Comparison of ENCODE assay signal across 14 mouse cellular contexts in the genomic region with DNA sequence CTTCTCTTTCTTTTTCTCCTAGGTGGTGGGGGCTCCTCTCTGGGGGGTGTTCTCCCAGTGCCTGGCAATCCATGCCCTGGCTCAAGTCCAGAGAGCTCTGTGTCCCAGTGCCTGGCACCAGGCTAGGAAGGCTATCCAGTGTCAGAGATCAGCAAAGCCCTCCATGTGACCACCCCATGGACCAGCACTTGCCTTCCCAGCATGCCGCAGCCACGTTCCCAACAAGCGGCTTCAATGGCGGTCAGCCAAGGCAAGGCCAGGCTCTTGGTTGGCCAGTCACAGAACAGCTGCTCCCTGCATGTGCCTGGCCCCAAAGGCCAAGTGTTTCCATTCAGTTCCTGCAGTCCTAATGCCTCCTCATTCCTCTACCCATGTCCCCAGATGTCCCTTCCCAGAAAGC. TPM values are rescaled to one million over a fixed set of nuclear protein-coding genes. Genes with fewer than 3 reads are reported as not detected.
DNase-seq lines count a peak whose midpoint lies in the region; ATAC-seq and TF ChIP-seq lines count a peak whose summit lies in the region.
"Had no signal": no experiment of that assay in that cellular context is flagged by ENCODE, and none has a peak within 500 bp of the region (broad histone marks: within the 10 kb centered on the region; RNA-seq: fewer than 3 reads in every experiment).

No protein-coding gene starts in this region.

- H3K9ac ChIP-seq in forebrain, postnatal 0 days, result no peak overlapping the region
- H3K9ac ChIP-seq: heart, embryonic 13.5 days; lung, embryonic 15.5 days; midbrain, embryonic 13.5 days had no signal

- no peak for ATAC-seq in megakaryocyte progenitor cell, adult 5-6 weeks (replicated peaks; ENCODE audit: poor library complexity)
- no peak for ATAC-seq in forebrain, postnatal 0 days
- ATAC-seq: inflammation-experienced regulatory T-cells, adult 6 months; midbrain, embryonic 13.5 days had no signal

- no peaks in the 10 kb centered on the region for H3K9me3 ChIP-seq in forebrain, postnatal 0 days (ENCODE audit: low read length)
- H3K9me3 ChIP-seq: G1E; limb, embryonic 10.5 days; lung, embryonic 15.5 days; midbrain, embryonic 13.5 days had no signal

- no peaks in the 10 kb centered on the region for H3K27me3 ChIP-seq in forebrain, postnatal 0 days (ENCODE audit: insufficient read depth, low read length)
- H3K27me3 ChIP-seq: heart, embryonic 13.5 days; lung, embryonic 15.5 days; midbrain, embryonic 13.5 days had no signal

- no peaks in the 10 kb centered on the region for H3K4me1 ChIP-seq in forebrain, postnatal 0 days (ENCODE audit: insufficient read depth)
- H3K4me1 ChIP-seq: midbrain, embryonic 13.5 days had no signal

- DNase-seq in kidney, adult 11 months, result peak; percentile 12
- no peak for DNase-seq in kidney, adult 9 months
- DNase-seq in ZHBTc4 (ENCODE audit: low read depth, low spot score), result peak; percentile 37
- peak; percentile 44 for DNase-seq in adrenal gland, postnatal 25 days
- DNase-seq in gastrocnemius, adult 18-20 months (ENCODE audit: low spot score), result peak; percentile 92
- DNase-seq in left cerebral cortex, postnatal 36 days (ENCODE audit: low spot score in 2 of 2), result no peak
- DNase-seq in forebrain, postnatal 0 days, result no peak

- no peak overlapping the region for H3K4me3 ChIP-seq in forebrain, postnatal 0 days (ENCODE audit: low read depth, low read length)
- H3K4me3 ChIP-seq: heart, embryonic 13.5 days; limb, embryonic 10.5 days; lung, embryonic 15.5 days; midbrain, embryonic 13.5 days had no signal

- TF ChIP-seq CTCF in forebrain, postnatal 0 days (IDR thresholded peaks at IDR 0.05; ENCODE audit: low read depth), result no peak

- WGBS in forebrain, postnatal 0 days, result 72% methylated on average over 4 of the region's 4 CpGs

- H3K27ac ChIP-seq in forebrain, postnatal 0 days (ENCODE audit: low read depth, low read length), result no peak overlapping the region
- H3K27ac ChIP-seq: heart, embryonic 13.5 days; limb, embryonic 10.5 days; lung, embryonic 15.5 days; midbrain, embryonic 13.5 days had no signal

- no peaks in the 10 kb centered on the region for H3K36me3 ChIP-seq in forebrain, postnatal 0 days (ENCODE audit: insufficient read depth)
- H3K36me3 ChIP-seq: G1E; heart, embryonic 13.5 days; limb, embryonic 10.5 days; lung, embryonic 15.5 days; midbrain, embryonic 13.5 days had no signal

- no peak overlapping the region for H3K4me2 ChIP-seq in forebrain, postnatal 0 days (ENCODE audit: low read depth)
- H3K4me2 ChIP-seq: heart, embryonic 13.5 days; lung, embryonic 15.5 days; midbrain, embryonic 13.5 days had no signal

- intact Hi-C loops in left cerebral cortex, postnatal 36 days (cut with DNase I), result no loop called here

RNA-seq across cellular contexts. Expression of a gene that starts 53.2 kb away (rescaled TPM):
- total RNA-seq in adrenal gland, postnatal 25 days (2021), result 1.00 and 1.4 TPM in 2 replicates
- under 1 TPM in 1 of 2 experiments, not detected in 1; 0.07 TPM for total RNA-seq in gastrocnemius, adult 18-20 months (2021)
- 0.15 and 0.27 TPM in 2 replicates for total RNA-seq in megakaryocyte progenitor cell, adult 5-6 weeks (2015)
- 0.04 and 0.17 TPM in 2 replicates for total RNA-seq in megakaryocyte progenitor cell, adult 5-6 weeks (2017)
- 10 to 100 TPM; 37.2 to 39.0 TPM for total RNA-seq in left cerebral cortex, postnatal 36 days (2021)
- 13.6 and 17.4 TPM in 2 replicates for total RNA-seq in forebrain, postnatal 0 days (2014; rRNA removed)
- 11.5 and 20.6 TPM in 2 replicates for polyA plus RNA-seq in forebrain, postnatal 0 days (2015; fragmentation: Nextera tagmentation; extraction: Ambion mirVana)
- polyA plus RNA-seq: G1E had no signal

Comparison
In these comparisons a context has a peak if more than half of its experiments do, and no peak if none do; other contexts are left out.
1. DNase-seq: peak in kidney, adult 11 months (single experiment), ZHBTc4 (single experiment), adrenal gland, postnatal 25 days (single experiment) and gastrocnemius, adult 18-20 months (single experiment); none in kidney, adult 9 months (single experiment), left cerebral cortex, postnatal 36 days (0 of 2) and forebrain, postnatal 0 days (single experiment).